Mouse (Mus musculus) MEL (cell line): ENCODE results near the gene Pitpnm3. TPM values are rescaled to one million over a fixed set of nuclear protein-coding genes. Genes with fewer than 3 reads are reported as not detected.
A peak's percentile ranks its signal among the peaks of the same experiment; 100 is the strongest.

Experiments
- DNase-seq: peaks from one replicate; pipeline ENCODE4 v3.0.0; 2011; ENCODE audit warnings: low read depth, low spot score
- H3K27ac ChIP-seq: 2 replicates; pipeline ENCODE4 v1.5.1; 2012; ENCODE audit warnings: low read depth, mild to moderate bottlenecking, control low read depth, low read length, moderate library complexity; ENCODE audit not compliant: control insufficient read depth
- H3K27me3 ChIP-seq, 2 experiments: fragments of 150-350 bp in 1 of 2; sonication (generic) in 1 of 2; 2 replicates each; pipeline ENCODE4 v1.6.1; 2012; ENCODE audit warnings: low read length in 2 of 2, mild to moderate bottlenecking in 2 of 2, improper control_type of control experiment in 1 of 2, moderate library complexity in 1 of 2; ENCODE audit not compliant: insufficient read depth in 2 of 2, control insufficient read depth in 1 of 2
- H3K36me3 ChIP-seq, 2 experiments: 2 replicates each; pipeline ENCODE4 v1.6.1; 2012 to 2014; ENCODE audit warnings: low read length in 2 of 2, improper control_type of control experiment in 1 of 2, inconsistent platforms in 1 of 2, mild to moderate bottlenecking in 1 of 2; ENCODE audit not compliant: insufficient read depth in 2 of 2, control insufficient read depth in 1 of 2
- H3K4me1 ChIP-seq, 2 experiments: fragments of 150-350 bp in 1 of 2; sonication (generic) in 1 of 2; 2 replicates each; pipeline ENCODE4 v1.6.1; 2012; ENCODE audit warnings: low read length in 2 of 2, improper control_type of control experiment in 1 of 2, mild to moderate bottlenecking in 1 of 2; ENCODE audit not compliant: insufficient read depth in 2 of 2, control insufficient read depth in 1 of 2
- H3K4me3 ChIP-seq, 2 experiments: fragments of 150-350 bp in 1 of 2; sonication (generic) in 1 of 2; 2 replicates each; pipeline ENCODE4 v1.5.1; 2012; ENCODE audit warnings: low read depth in 2 of 2, low read length in 2 of 2, mild to moderate bottlenecking in 2 of 2, moderate library complexity in 2 of 2, control low read depth in 1 of 2, improper control_type of control experiment in 1 of 2; ENCODE audit not compliant: control insufficient read depth in 1 of 2, insufficient read depth in 1 of 2
- H3K79me2 ChIP-seq: 2 replicates; pipeline ENCODE4 v1.6.1; 2012; ENCODE audit warnings: mild to moderate bottlenecking, low read length, moderate library complexity; ENCODE audit not compliant: control insufficient read depth, poor library complexity, insufficient read depth
- H3K9ac ChIP-seq: 2 replicates; pipeline ENCODE4 v1.6.1; 2012; ENCODE audit warnings: low read depth, mild to moderate bottlenecking, control low read depth, low read length, moderate library complexity; ENCODE audit not compliant: control insufficient read depth, poor library complexity, severe bottlenecking
- H3K9me3 ChIP-seq: fragments of 150-350 bp; sonication (generic); replicated peaks from 2 replicates; pipeline ENCODE4 v1.6.1; 2012; ENCODE audit warnings: mild to moderate bottlenecking, low read length, improper control_type of control experiment, moderate library complexity; ENCODE audit not compliant: insufficient read depth
- CHD2 ChIP-seq: IDR thresholded peaks from 2 replicates; pipeline ENCODE4 v1.6.1; 2011; ENCODE audit warnings: low read length, improper control_type of control experiment
- ELF1 ChIP-seq: IDR thresholded peaks from 2 replicates; pipeline ENCODE4 v1.6.1; 2014; ENCODE audit warnings: low read depth, mild to moderate bottlenecking, inconsistent platforms, low read length, improper control_type of control experiment, moderate library complexity
- ETS1 ChIP-seq: IDR thresholded peaks from 2 replicates; pipeline ENCODE4 v1.6.1; 2012; ENCODE audit warnings: low read depth, mild to moderate bottlenecking, inconsistent platforms, low read length, improper control_type of control experiment, moderate library complexity
- GABPA ChIP-seq: IDR thresholded peaks from 2 replicates; pipeline ENCODE4 v1.6.1; 2012; ENCODE audit warnings: low read depth, mild to moderate bottlenecking, inconsistent platforms, low read length, improper control_type of control experiment, moderate library complexity
- JUND ChIP-seq: IDR thresholded peaks from 2 replicates; pipeline ENCODE4 v1.6.1; 2011; ENCODE audit warnings: low read depth, mild to moderate bottlenecking, improper control_type of control experiment, low read length
- MAFK ChIP-seq: IDR thresholded peaks from 2 replicates; pipeline ENCODE4 v1.6.1; 2011; ENCODE audit warnings: low read depth, mild to moderate bottlenecking, low read length, improper control_type of control experiment, borderline replicate concordance
- MXI1 ChIP-seq: IDR thresholded peaks from 2 replicates; pipeline ENCODE4 v1.6.1; 2011; ENCODE audit warnings: mild to moderate bottlenecking, low read depth, low read length, improper control_type of control experiment
- MYB ChIP-seq: IDR thresholded peaks from 2 replicates; pipeline ENCODE4 v1.6.1; 2011; ENCODE audit warnings: mild to moderate bottlenecking, low read depth, low read length, improper control_type of control experiment
- NELFE ChIP-seq: IDR thresholded peaks from 2 replicates; pipeline ENCODE4 v1.6.1; 2011; ENCODE audit warnings: low read depth, low read length, improper control_type of control experiment
- POLR2A ChIP-seq, 2 experiments: IDR thresholded peaks; 2 replicates each; pipeline ENCODE4 v1.6.1; 2011 to 2012; ENCODE audit warnings: low read length in 2 of 2, mild to moderate bottlenecking in 2 of 2, control low read depth in 1 of 2, improper control_type of control experiment in 1 of 2, low read depth in 1 of 2, moderate library complexity in 1 of 2; ENCODE audit not compliant: control insufficient read depth in 1 of 2, insufficient read depth in 1 of 2, poor library complexity in 1 of 2
- POLR2AphosphoS2 ChIP-seq: IDR thresholded peaks from 2 replicates; pipeline ENCODE4 v1.6.1; 2011; ENCODE audit warnings: low read length, improper control_type of control experiment
- RAD21 ChIP-seq: IDR thresholded peaks from 2 replicates; pipeline ENCODE4 v1.6.1; 2011; ENCODE audit warnings: mild to moderate bottlenecking, low read depth, low read length, improper control_type of control experiment
- SMC3 ChIP-seq: IDR thresholded peaks from 2 replicates; pipeline ENCODE4 v1.6.1; 2011; ENCODE audit warnings: low read depth, low read length, improper control_type of control experiment
- TAL1 ChIP-seq: IDR thresholded peaks from 2 replicates; pipeline ENCODE4 v1.6.1; 2012; ENCODE audit warnings: mild to moderate bottlenecking, inconsistent platforms, low read length, moderate library complexity, mixed read lengths
- UBTF ChIP-seq: IDR thresholded peaks from 2 replicates; pipeline ENCODE4 v1.6.1; 2012; ENCODE audit warnings: low read depth, mild to moderate bottlenecking, inconsistent platforms, low read length, improper control_type of control experiment, moderate library complexity, borderline replicate concordance; ENCODE audit not compliant: insufficient read depth
- USF1 ChIP-seq: IDR thresholded peaks from 2 replicates; pipeline ENCODE4 v1.6.1; 2014; ENCODE audit warnings: low read depth, mild to moderate bottlenecking, inconsistent platforms, low read length, improper control_type of control experiment, moderate library complexity
- ZKSCAN1 ChIP-seq: IDR thresholded peaks from 2 replicates; pipeline ENCODE4 v1.6.1; 2012; ENCODE audit warnings: low read depth, mild to moderate bottlenecking, inconsistent platforms, low read length, improper control_type of control experiment, moderate library complexity
- polyA plus RNA-seq, 2 experiments: library from polyadenylated mRNA; stranded (reverse) in 1 of 2; unstranded in 1 of 2; fragments of >175 nt in 1 of 2; fragments of >200 nt in 1 of 2; gene quantifications; 2 replicates each; pipeline versions ENCODE4 v1.2.1 to v1.2.4; 2012; ENCODE audit warnings: low replicate concordance in 2 of 2, low read depth in 1 of 2; ENCODE audit not compliant: insufficient read length in 2 of 2, insufficient read depth in 1 of 2, missing spikeins in 1 of 2
- total RNA-seq: library from RNA; depleted of rRNA; stranded (reverse); fragments of 300-350 nt; gene quantifications from 2 replicates; pipeline ENCODE4 v1.2.3, GENCODE M21; 2012

Pitpnm3 gene
- total and polyA plus RNA-seq, 3 experiments = 0.24 TPM; not detected in 2

- no peak overlapping the region for H3K27ac ChIP-seq
- H3K9me3 ChIP-seq = no peaks in the 10 kb centered on the region
- H3K36me3 ChIP-seq = no peaks in the 10 kb centered on the region
- no peak for DNase-seq
- H3K79me2 ChIP-seq = no peaks in the 10 kb centered on the region
- H3K4me3 ChIP-seq = no peak overlapping the region
- TF ChIP-seq SMC3 (no peak), ZKSCAN1 (no peak), MAFK (no peak), NELFE (no peak), ELF1 (no peak), TAL1 (no peak), ETS1 (no peak), MXI1 (no peak), GABPA (no peak), RAD21 (no peak), MYB (no peak), POLR2AphosphoS2 (no peak), UBTF (no peak), USF1 (no peak), JUND (no peak)
- H3K27me3 ChIP-seq = no peaks in the 10 kb centered on the region
- no peaks in the 10 kb centered on the region for H3K4me1 ChIP-seq
- H3K9ac ChIP-seq = no peak overlapping the region
Observed at GRCm38 (mm10) chr11:72050168-72050894, 85.2 kb downstream of the Pitpnm3 start.

GRCm38 (mm10) chr11:72049171-72049759 is 86.3 kb downstream of the Pitpnm3 start:
- Histone ChIP-seq H3K9ac (no peak overlapping the region), H3K4me1 (no peaks in the 10 kb centered on the region), H3K4me3 (no peak overlapping the region), H3K27ac (no peak overlapping the region), H3K27me3 (no peaks in the 10 kb centered on the region), H3K79me2 (no peaks in the 10 kb centered on the region), H3K36me3 (no peaks in the 10 kb centered on the region), H3K9me3 (no peaks in the 10 kb centered on the region)
- no peak for DNase-seq
- TF ChIP-seq ZKSCAN1 = no peak
- TF ChIP-seq CHD2 = no peak
- TF ChIP-seq POLR2A (IDR thresholded peaks at IDR 0.05; ENCODE audit: control insufficient read depth in 1 of 2, insufficient read depth in 1 of 2, low read depth in 1 of 2, low read length in 2 of 2, poor library complexity in 1 of 2) = no peak
- 0 out of 2 replicates have a peak, but pooled peaks have one; percentile 11 for TF ChIP-seq POLR2AphosphoS2
